Mouse (Mus musculus): ENCODE results near the gene Olfr288.

- no peak for TF ChIP-seq POLR2A (IDR thresholded peaks at IDR 0.05; ENCODE audit: insufficient read depth, low read depth, low read length)
- no peak for TF ChIP-seq CTCF (IDR thresholded peaks at IDR 0.05)
Measured at GRCm38 (mm10) chr15:98167645-98168621, 27.4 kb downstream of the Olfr288 start.
